Mouse (Mus musculus): ENCODE results near the gene Ptcd1.
"Not testable (repeated sequence)": the region's sequence is repeated elsewhere in the genome, so short reads cannot be mapped to it uniquely, and the experiment has no call there.

Gene Ptcd1

GRCm38 (mm10) chr5:145114606-145115473 is 52.1 kb downstream of the Ptcd1 start:
- DNase-seq (ENCODE audit: low read depth, low spot score) = no peak

GRCm38 (mm10) chr5:145114071-145114605 is 52.8 kb downstream of the Ptcd1 start, which contains the start of gene Arpc1b:
Gene Arpc1b, plus strand, starts transcription at chr5:145114215.
- DNase-seq (ENCODE audit: low read depth, low spot score) = peak; percentile 28

- no peak for DNase-seq (ENCODE audit: low read depth, low spot score)
Measured at GRCm38 (mm10) chr5:145113416-145113815, 53.5 kb downstream of the Ptcd1 start.

GRCm38 (mm10) chr5:145112566-145112965 is 54.3 kb downstream of the Ptcd1 start:
- DNase-seq (ENCODE audit: low read depth, low spot score) = no peak

- no peak for DNase-seq (ENCODE audit: low read depth, low spot score)
Measured at GRCm38 (mm10) chr5:145110401-145110800, 56.5 kb downstream of the Ptcd1 start.

- no peak for DNase-seq (ENCODE audit: low read depth, low spot score)
Measured at GRCm38 (mm10) chr5:145105694-145106275, 61.1 kb downstream of the Ptcd1 start.

GRCm38 (mm10) chr5:145104328-145104727 is 62.6 kb downstream of the Ptcd1 start:
- DNase-seq (ENCODE audit: low read depth, low spot score) = no peak

GRCm38 (mm10) chr5:145102706-145103105 is 64.2 kb downstream of the Ptcd1 start:
- DNase-seq (ENCODE audit: low read depth, low spot score) = no peak

GRCm38 (mm10) chr5:145101451-145101850 is 65.5 kb downstream of the Ptcd1 start:
- DNase-seq (ENCODE audit: low read depth, low spot score) = not testable (repeated sequence)

- no peak for DNase-seq (ENCODE audit: low read depth, low spot score)
Measured at GRCm38 (mm10) chr5:145100960-145101359, 65.9 kb downstream of the Ptcd1 start.

GRCm38 (mm10) chr5:145098340-145098821 is 68.5 kb downstream of the Ptcd1 start:
- no peak for DNase-seq (ENCODE audit: low read depth, low spot score)
